In genomic region chr4:21616116-21616515, GRCm38 (mm10) we compare ENCODE assay signal across 21 mouse cellular contexts.
DNase-seq lines count a peak whose midpoint lies in the region; TF ChIP-seq lines count a peak whose summit lies in the region.
"Had no signal": no experiment of that assay in that cellular context is flagged by ENCODE, and none has a peak within 500 bp of the region (broad histone marks: within the 10 kb centered on the region; RNA-seq: fewer than 3 reads in every experiment).

No protein-coding gene starts in this region.

- no peaks in the 10 kb centered on the region for H3K36me3 ChIP-seq in ES-E14 (ENCODE audit: control insufficient read depth, insufficient read depth, low read length, poor library complexity, severe bottlenecking)
- H3K36me3 ChIP-seq: embryonic facial prominence, embryonic 13.5 days; embryonic facial prominence, embryonic 15.5 days; forebrain, embryonic 10.5 days; forebrain, embryonic 12.5 days had no signal

- H3K27ac ChIP-seq in ES-E14 (ENCODE audit: insufficient read depth, low read depth, low read length, poor library complexity, severe bottlenecking), result no peak overlapping the region
- H3K27ac ChIP-seq: embryonic facial prominence, embryonic 13.5 days; embryonic facial prominence, embryonic 15.5 days; forebrain, embryonic 10.5 days; forebrain, embryonic 12.5 days had no signal

- in situ Hi-C loops in ES-E14 (cut with MboI; ENCODE audit: low sequenced_read_pairs in 2 of 2, unreplicated experiment in 2 of 2), result no loop called here

- no peaks in the 10 kb centered on the region for H3K9me3 ChIP-seq in ES-E14 (ENCODE audit: control insufficient read depth, insufficient read depth, low read depth, low read length)
- H3K9me3 ChIP-seq: embryonic facial prominence, embryonic 13.5 days; embryonic facial prominence, embryonic 15.5 days; forebrain, embryonic 10.5 days; forebrain, embryonic 12.5 days had no signal

- H3K4me1 ChIP-seq in ES-E14 (ENCODE audit: control insufficient read depth in 2 of 2, insufficient read depth in 2 of 2, low read length in 2 of 2, poor library complexity in 1 of 2), result no peaks in the 10 kb centered on the region
- H3K4me1 ChIP-seq: embryonic facial prominence, embryonic 13.5 days; embryonic facial prominence, embryonic 15.5 days had no signal

- H3K4me3 ChIP-seq in ES-E14 (ENCODE audit: insufficient read depth in 1 of 2, low read depth in 1 of 2, low read length in 2 of 2, poor library complexity in 1 of 2, severe bottlenecking in 1 of 2), result no peak overlapping the region
- H3K4me3 ChIP-seq: embryonic facial prominence, embryonic 13.5 days; embryonic facial prominence, embryonic 15.5 days; erythroblast, embryonic 14.5 days; forebrain, embryonic 10.5 days; forebrain, embryonic 12.5 days had no signal

- H3K9ac ChIP-seq in ES-E14 (ENCODE audit: insufficient read depth, low read depth, low read length, poor library complexity, severe bottlenecking), result no peak overlapping the region
- H3K9ac ChIP-seq: embryonic facial prominence, embryonic 13.5 days; embryonic facial prominence, embryonic 15.5 days; forebrain, embryonic 12.5 days; forebrain, postnatal 0 days had no signal

- peak; percentile 24 for DNase-seq in ES-CJ7 (ENCODE audit: low read depth, low spot score)
- DNase-seq in ES-E14 (ENCODE audit: low read depth, low spot score), result peak; percentile 12
- peak; percentile 49 for DNase-seq in ZHBTc4 (ENCODE audit: low read depth, low spot score)
- no peak for DNase-seq in ovary, postnatal 36 days (ENCODE audit: low spot score)
- no peak for DNase-seq in kidney, postnatal 14 days
- DNase-seq: adrenal gland, adult 2 months; adrenal gland, postnatal 10 days; adrenal gland, postnatal 25 days; cerebellum, adult 11 months; cerebellum, adult 18-20 months; cerebellum, adult 8-10 months; cerebellum, adult 9-11 months; cerebellum, postnatal 14 days; cerebellum, postnatal 36 days; embryo, embryonic 11 days; forebrain, postnatal 0 days had no signal

TF ChIP-seq in ES-E14, 5 proteins besides CTCF, POLR2A, EP300 and RAD21:
- no peak for TF ChIP-seq ZC3H11A (IDR thresholded peaks at IDR 0.05; ENCODE audit: borderline replicate concordance, low read depth, low read length)
- TF ChIP-seq ZNF384 (IDR thresholded peaks at IDR 0.05; ENCODE audit: low read depth, low read length), result no peak
- no peak for TF ChIP-seq HCFC1 (IDR thresholded peaks at IDR 0.05; ENCODE audit: borderline replicate concordance, insufficient read depth, low read length)
- no peak for TF ChIP-seq CHD2 (IDR thresholded peaks at IDR 0.05; ENCODE audit: low read depth, low read length)
- TF ChIP-seq MAFK (IDR thresholded peaks at IDR 0.05; ENCODE audit: insufficient read depth, low read depth, low read length), result no peak

Comparison
In these comparisons a context has a peak if more than half of its experiments do, and no peak if none do; other contexts are left out.
1. DNase-seq: peak in ES-CJ7 (single experiment), ES-E14 (single experiment) and ZHBTc4 (single experiment); none in ovary, postnatal 36 days (single experiment) and kidney, postnatal 14 days (single experiment).